Mouse (Mus musculus): ENCODE results near the gene Blmh. TPM values are rescaled to one million over a fixed set of nuclear protein-coding genes. Genes with fewer than 3 reads are reported as not detected.

Blmh gene
- polyA plus RNA-seq, 1 experiment from 2014 or later: 118 TPM

- no peak overlapping the region for H3K9ac ChIP-seq (ENCODE audit: low read length)
- TF ChIP-seq CTCF (IDR thresholded peaks at IDR 0.05; ENCODE audit: low read depth): peak; percentile 25; the same call in 1 of the 2 replicates
- no peak for TF ChIP-seq EP300 (optimal IDR thresholded peaks at IDR 0.05)
- H3K27ac ChIP-seq (replicated peaks): no peak overlapping the region
- no peaks in the 10 kb centered on the region for H3K27me3 ChIP-seq (ENCODE audit: control insufficient read depth, insufficient read depth, low read length)
- H3K4me1 ChIP-seq (replicated peaks; ENCODE audit: control insufficient read depth, insufficient read depth): no peaks in the 10 kb centered on the region
- no peaks in the 10 kb centered on the region for H3K36me3 ChIP-seq (ENCODE audit: control insufficient read depth, insufficient read depth, low read length)
- ATAC-seq (ENCODE audit: low FRiP score, low TSS enrichment): no peak
- DNase-seq (ENCODE audit: low spot score): no peak
- H3K9me3 ChIP-seq (ENCODE audit: control insufficient read depth, low read length): no peaks in the 10 kb centered on the region
- no peak overlapping the region for H3K4me2 ChIP-seq (replicated peaks; ENCODE audit: low read depth)
- WGBS: 46% methylated on average over 3 of the region's 3 CpGs
- no peak overlapping the region for H3K4me3 ChIP-seq (ENCODE audit: low read depth, low read length)
These were observed 8.6 kb downstream of the Blmh start for GRCm38 (mm10) chr11:76933209-76933608.

GRCm38 (mm10) chr11:76936578-76936977, 12.0 kb downstream of the Blmh start:
- Histone ChIP-seq H3K9ac (ENCODE audit: low read length) (no peak overlapping the region), H3K27me3 (ENCODE audit: control insufficient read depth, insufficient read depth, low read length) (no peaks in the 10 kb centered on the region), H3K4me2 (replicated peaks; ENCODE audit: low read depth) (no peak overlapping the region), H3K36me3 (ENCODE audit: control insufficient read depth, insufficient read depth, low read length) (no peaks in the 10 kb centered on the region), H3K4me3 (ENCODE audit: low read depth, low read length) (no peak overlapping the region), H3K9me3 (ENCODE audit: control insufficient read depth, low read length) (no peaks in the 10 kb centered on the region), H3K27ac (replicated peaks) (no peak overlapping the region), H3K4me1 (replicated peaks; ENCODE audit: control insufficient read depth, insufficient read depth) (no peaks in the 10 kb centered on the region)
- DNase-seq (ENCODE audit: low spot score) (no peak), ATAC-seq (ENCODE audit: low FRiP score, low TSS enrichment) (no peak)
- 64% methylated on average over 5 of the region's 5 CpGs for WGBS
- TF ChIP-seq CTCF (IDR thresholded peaks at IDR 0.05; ENCODE audit: low read depth): peak; percentile 60
- no peak for TF ChIP-seq EP300 (optimal IDR thresholded peaks at IDR 0.05)

GRCm38 (mm10) chr11:76944839-76945238, 20.2 kb downstream of the Blmh start:
- no peaks in the 10 kb centered on the region for H3K9me3 ChIP-seq (ENCODE audit: control insufficient read depth, low read length)
- no peaks in the 10 kb centered on the region for H3K36me3 ChIP-seq (ENCODE audit: control insufficient read depth, insufficient read depth, low read length)
- H3K4me2 ChIP-seq (replicated peaks; ENCODE audit: low read depth): peak overlapping the region; percentile 85
- peaks cover 6% of the 10 kb centered on the region; the same call in 1 of the 2 replicates for H3K4me1 ChIP-seq (replicated peaks; ENCODE audit: control insufficient read depth, insufficient read depth)
- H3K27me3 ChIP-seq (ENCODE audit: control insufficient read depth, insufficient read depth, low read length): no peaks in the 10 kb centered on the region
- DNase-seq (ENCODE audit: low spot score) (no peak), ATAC-seq (ENCODE audit: low FRiP score, low TSS enrichment) (no peak)
- H3K4me3 ChIP-seq (ENCODE audit: low read depth, low read length): peak overlapping the region; percentile 78
- WGBS: 59% methylated on average over 6 of the region's 6 CpGs
- H3K9ac ChIP-seq (ENCODE audit: low read length): peak overlapping the region; percentile 84
- peak overlapping the region; percentile 86 for H3K27ac ChIP-seq (replicated peaks)
- TF ChIP-seq EP300 (optimal IDR thresholded peaks at IDR 0.05) (no peak), CTCF (IDR thresholded peaks at IDR 0.05; ENCODE audit: low read depth) (no peak)

- Histone ChIP-seq H3K9me3 (ENCODE audit: control insufficient read depth, low read length) (no peaks in the 10 kb centered on the region), H3K27ac (replicated peaks) (peak overlapping the region; percentile 86), H3K27me3 (ENCODE audit: control insufficient read depth, insufficient read depth, low read length) (no peaks in the 10 kb centered on the region), H3K4me3 (ENCODE audit: low read depth, low read length) (peak overlapping the region; percentile 78), H3K4me2 (replicated peaks; ENCODE audit: low read depth) (peak overlapping the region; percentile 85), H3K9ac (ENCODE audit: low read length) (peak overlapping the region; percentile 84), H3K36me3 (ENCODE audit: control insufficient read depth, insufficient read depth, low read length) (no peaks in the 10 kb centered on the region), H3K4me1 (replicated peaks; ENCODE audit: control insufficient read depth, insufficient read depth) (peaks cover 6% of the 10 kb centered on the region; the same call in 1 of the 2 replicates)
- ATAC-seq (ENCODE audit: low FRiP score, low TSS enrichment) (peak; percentile 97), DNase-seq (ENCODE audit: low spot score) (peak; percentile 92)
- 1% methylated on average over 56 of the region's 58 CpGs for WGBS
- TF ChIP-seq EP300 (optimal IDR thresholded peaks at IDR 0.05) (peak; percentile 66), CTCF (IDR thresholded peaks at IDR 0.05; ENCODE audit: low read depth) (peak; percentile 15; the same call in 1 of the 2 replicates)
These were observed 21.0 kb downstream of the Blmh start for GRCm38 (mm10) chr11:76945386-76946202.

GRCm38 (mm10) chr11:76946203-76946585, 21.6 kb downstream of the Blmh start:
- H3K27me3 ChIP-seq (ENCODE audit: control insufficient read depth, insufficient read depth, low read length): no peaks in the 10 kb centered on the region
- H3K4me2 ChIP-seq (replicated peaks; ENCODE audit: low read depth): peak overlapping the region; percentile 85
- 0 out of 2 replicates have a peak, but pooled peaks cover under 1% of the 10 kb centered on the region for H3K36me3 ChIP-seq (ENCODE audit: control insufficient read depth, insufficient read depth, low read length)
- H3K9me3 ChIP-seq (ENCODE audit: control insufficient read depth, low read length): no peaks in the 10 kb centered on the region
- TF ChIP-seq CTCF (IDR thresholded peaks at IDR 0.05; ENCODE audit: low read depth): no peak
- TF ChIP-seq EP300 (optimal IDR thresholded peaks at IDR 0.05): no peak
- no peak for ATAC-seq (ENCODE audit: low FRiP score, low TSS enrichment)
- H3K4me1 ChIP-seq (replicated peaks; ENCODE audit: control insufficient read depth, insufficient read depth): peaks cover 6% of the 10 kb centered on the region; the same call in 1 of the 2 replicates
- peak overlapping the region; percentile 86 for H3K27ac ChIP-seq (replicated peaks)
- whole genome bisulfite sequencing: 0% methylated on average over 8 of the region's 8 CpGs
- peak overlapping the region; percentile 84 for H3K9ac ChIP-seq (ENCODE audit: low read length)
- no peak for DNase-seq (ENCODE audit: low spot score)
- peak overlapping the region; percentile 78 for H3K4me3 ChIP-seq (ENCODE audit: low read depth, low read length)

- no peak overlapping the region for H3K4me3 ChIP-seq (ENCODE audit: low read depth, low read length)
- WGBS: 82% methylated on average over 2 of the region's 2 CpGs
- DNase-seq (ENCODE audit: low spot score) (no peak), ATAC-seq (ENCODE audit: low FRiP score, low TSS enrichment) (no peak)
- no peak overlapping the region for H3K9ac ChIP-seq (ENCODE audit: low read length)
- H3K4me2 ChIP-seq (replicated peaks; ENCODE audit: low read depth): no peak overlapping the region
- no peaks in the 10 kb centered on the region for H3K4me1 ChIP-seq (replicated peaks; ENCODE audit: control insufficient read depth, insufficient read depth)
- no peaks in the 10 kb centered on the region for H3K9me3 ChIP-seq (ENCODE audit: control insufficient read depth, low read length)
- no peak overlapping the region for H3K27ac ChIP-seq (replicated peaks)
- no peaks in the 10 kb centered on the region for H3K27me3 ChIP-seq (ENCODE audit: control insufficient read depth, insufficient read depth, low read length)
- H3K36me3 ChIP-seq (ENCODE audit: control insufficient read depth, insufficient read depth, low read length): peaks cover 9% of the 10 kb centered on the region
- TF ChIP-seq CTCF (IDR thresholded peaks at IDR 0.05; ENCODE audit: low read depth) (no peak), EP300 (optimal IDR thresholded peaks at IDR 0.05) (no peak)
These were observed 28.9 kb downstream of the Blmh start for GRCm38 (mm10) chr11:76953536-76953935.
